Mouse (Mus musculus) kidney, adult 2 months (tissue): ENCODE results near the gene Trim11.

Experiments used
- CTCF ChIP-seq: fragments of 200-500 bp; conservative IDR thresholded peaks from 2 replicates; pipeline ENCODE4 v1.5.1; 2011; ENCODE audit warnings: low read depth, mild to moderate bottlenecking, control low read depth, low read length, moderate library complexity, mixed read lengths; ENCODE audit not compliant: insufficient read depth, insufficient read length
- POLR2A ChIP-seq: fragments of 200-500 bp; IDR thresholded peaks from one replicate; pipeline ENCODE4 v1.6.1; 2011; ENCODE audit warnings: low read depth, low read length, control low read depth

GRCm38 (mm10) chr11:58957226-58957914 is 20.5 kb upstream of the Trim11 start:
- TF ChIP-seq POLR2A (no peak), CTCF (no peak)
